Mouse (Mus musculus) forebrain, embryonic 16.5 days (tissue): ENCODE data around the gene Capza1. TPM values are rescaled to one million over a fixed set of nuclear protein-coding genes. Genes with fewer than 3 reads are reported as not detected.
A peak's percentile ranks its signal among the peaks of the same experiment; 100 is the strongest.

Experiments used
- ATAC-seq: fragments of 200-750 bp; cut with Nextera tagmentation; 2 replicates; pipeline ENCODE4 v1.8.0; 2017; ENCODE audit warnings: mild to moderate bottlenecking, moderate library complexity
- H3K27ac ChIP-seq: fragments of 300-500 bp; sonication (generic); 2 replicates; pipeline ENCODE4 v1.5.1; 2014; ENCODE audit warnings: low read length, control low read depth
- H3K27me3 ChIP-seq: fragments of 300-500 bp; sonication (generic); replicated peaks from 2 replicates; pipeline ENCODE4 v1.6.1; 2014; ENCODE audit warnings: low read length; ENCODE audit not compliant: control insufficient read depth, insufficient read depth
- H3K36me3 ChIP-seq: fragments of 300-500 bp; sonication (generic); 2 replicates; pipeline ENCODE4 v1.6.1; 2014; ENCODE audit not compliant: control insufficient read depth, insufficient read depth
- H3K4me1 ChIP-seq: fragments of 300-500 bp; sonication (generic); replicated peaks from 2 replicates; pipeline ENCODE4 v1.6.1; 2014; ENCODE audit warnings: low read length; ENCODE audit not compliant: control insufficient read depth, insufficient read depth
- H3K4me2 ChIP-seq: fragments of 300-500 bp; sonication (generic); 2 replicates; pipeline ENCODE4 v1.6.1; 2014; ENCODE audit warnings: mild to moderate bottlenecking, low read length, control low read depth
- H3K4me3 ChIP-seq: fragments of 300-500 bp; sonication (generic); replicated peaks from 2 replicates; pipeline ENCODE4 v1.5.1; 2014; ENCODE audit warnings: mild to moderate bottlenecking, low read length, control low read depth
- H3K9ac ChIP-seq: fragments of 300-500 bp; sonication (generic); replicated peaks from 2 replicates; pipeline ENCODE4 v1.6.1; 2014; ENCODE audit warnings: low read depth, low read length, control low read depth
- H3K9me3 ChIP-seq: fragments of 300-500 bp; sonication (generic); 2 replicates; pipeline ENCODE4 v1.6.1; 2016; ENCODE audit warnings: low read length; ENCODE audit not compliant: control insufficient read depth
- WGBS: fragments of 180-500 bp; shearing (Covaris S2); extraction: QIAGEN DNeasy Blood & Tissue Kit; methylation state at CpG from one replicate; pipeline ENCODE4 v1.1.7; 2014; 5-methylcytosine and 5-hydroxymethylcytosine counted together
- polyA plus RNA-seq: library from polyadenylated mRNA; unstranded; fragments of >200 nt; fragmentation: Nextera tagmentation; extraction: Ambion mirVana; gene quantifications from 2 replicates; pipeline ENCODE4 v1.2.1, GENCODE M21; 2015

Capza1 gene
- polyA plus RNA-seq, 1 experiment from 2014 or later: 169 TPM

GRCm38 (mm10) chr3:104865341-104865788, 1.1 kb upstream of the Capza1 start:
- H3K4me3 ChIP-seq: peak overlapping the region; percentile 76
- peak overlapping the region; percentile 80 for H3K4me2 ChIP-seq
- H3K9ac ChIP-seq: peak overlapping the region; percentile 90
- H3K4me1 ChIP-seq: peaks cover 33% of the 10 kb centered on the region
- H3K36me3 ChIP-seq: no peaks in the 10 kb centered on the region
- H3K27ac ChIP-seq: peak overlapping the region; percentile 92
- no peaks in the 10 kb centered on the region for H3K27me3 ChIP-seq
- WGBS: 1% methylated on average over 12 of the region's 12 CpGs
- ATAC-seq: peak; percentile 14
- no peaks in the 10 kb centered on the region for H3K9me3 ChIP-seq

- Histone ChIP-seq H3K27me3 (no peaks in the 10 kb centered on the region), H3K27ac (peak overlapping the region; percentile 92), H3K4me2 (peak overlapping the region; percentile 80), H3K9ac (peak overlapping the region; percentile 90), H3K4me1 (peaks cover 33% of the 10 kb centered on the region), H3K36me3 (no peaks in the 10 kb centered on the region), H3K9me3 (no peaks in the 10 kb centered on the region), H3K4me3 (peak overlapping the region; percentile 76)
- peak; percentile 92 for ATAC-seq
- WGBS: under 1% methylated on average over 48 of the region's 48 CpGs
Observed at GRCm38 (mm10) chr3:104864651-104865340, 491 bp upstream of the Capza1 start.

- Histone ChIP-seq H3K36me3 (no peaks in the 10 kb centered on the region), H3K4me3 (no peak overlapping the region), H3K4me1 (peaks cover 20% of the 10 kb centered on the region), H3K27ac (no peak overlapping the region), H3K9me3 (no peaks in the 10 kb centered on the region), H3K27me3 (no peaks in the 10 kb centered on the region), H3K9ac (no peak overlapping the region), H3K4me2 (no peak overlapping the region)
- 95% methylated on average over 1 of the region's 1 CpGs for WGBS
- no peak for ATAC-seq
Observed at GRCm38 (mm10) chr3:104858560-104858959, 5.7 kb downstream of the Capza1 start.

GRCm38 (mm10) chr3:104856106-104856505, 8.2 kb downstream of the Capza1 start:
- Histone ChIP-seq H3K4me2 (no peak overlapping the region), H3K9me3 (no peaks in the 10 kb centered on the region), H3K4me3 (no peak overlapping the region), H3K27me3 (no peaks in the 10 kb centered on the region), H3K36me3 (no peaks in the 10 kb centered on the region), H3K27ac (no peak overlapping the region), H3K9ac (no peak overlapping the region), H3K4me1 (peaks cover 2% of the 10 kb centered on the region)
- ATAC-seq: no peak
- WGBS: 90% methylated on average over 1 of the region's 1 CpGs

GRCm38 (mm10) chr3:104854866-104855265, 9.4 kb downstream of the Capza1 start:
- H3K27ac ChIP-seq: no peak overlapping the region
- H3K27me3 ChIP-seq: no peaks in the 10 kb centered on the region
- H3K4me2 ChIP-seq: no peak overlapping the region
- H3K9ac ChIP-seq: no peak overlapping the region
- ATAC-seq: no peak
- no peaks in the 10 kb centered on the region for H3K4me1 ChIP-seq
- H3K4me3 ChIP-seq: no peak overlapping the region
- H3K9me3 ChIP-seq: no peaks in the 10 kb centered on the region
- no peaks in the 10 kb centered on the region for H3K36me3 ChIP-seq

- Histone ChIP-seq H3K4me3 (no peak overlapping the region), H3K4me1 (no peaks in the 10 kb centered on the region), H3K9ac (no peak overlapping the region), H3K4me2 (no peak overlapping the region), H3K27me3 (no peaks in the 10 kb centered on the region), H3K9me3 (no peaks in the 10 kb centered on the region), H3K36me3 (no peaks in the 10 kb centered on the region), H3K27ac (no peak overlapping the region)
- ATAC-seq: no peak
- 96% methylated on average over 1 of the region's 1 CpGs for WGBS
Observed at GRCm38 (mm10) chr3:104854465-104854864, 9.8 kb downstream of the Capza1 start.

GRCm38 (mm10) chr3:104846601-104847000, 17.7 kb downstream of the Capza1 start:
- H3K4me1 ChIP-seq: no peaks in the 10 kb centered on the region
- H3K9me3 ChIP-seq: no peaks in the 10 kb centered on the region
- no peaks in the 10 kb centered on the region for H3K27me3 ChIP-seq
- H3K27ac ChIP-seq: no peak overlapping the region
- no peak for ATAC-seq
- H3K4me3 ChIP-seq: no peak overlapping the region
- no peak overlapping the region for H3K4me2 ChIP-seq
- WGBS: 96% methylated on average over 4 of the region's 4 CpGs
- H3K36me3 ChIP-seq: peaks cover 7% of the 10 kb centered on the region
- no peak overlapping the region for H3K9ac ChIP-seq

- Histone ChIP-seq H3K27ac (no peak overlapping the region), H3K4me3 (no peak overlapping the region), H3K36me3 (peaks cover 13% of the 10 kb centered on the region), H3K9me3 (no peaks in the 10 kb centered on the region), H3K4me1 (no peaks in the 10 kb centered on the region), H3K4me2 (no peak overlapping the region), H3K9ac (no peak overlapping the region), H3K27me3 (no peaks in the 10 kb centered on the region)
- WGBS: 98% methylated on average over 5 of the region's 5 CpGs
- ATAC-seq: no peak
Observed at GRCm38 (mm10) chr3:104841049-104841448, 23.3 kb downstream of the Capza1 start.

- H3K4me2 ChIP-seq: no peak overlapping the region
- H3K4me3 ChIP-seq: no peak overlapping the region
- H3K27ac ChIP-seq: no peak overlapping the region
- ATAC-seq: no peak
- no peak overlapping the region for H3K9ac ChIP-seq
- H3K9me3 ChIP-seq: no peaks in the 10 kb centered on the region
- 98% methylated on average over 3 of the region's 3 CpGs for WGBS
- no peaks in the 10 kb centered on the region for H3K4me1 ChIP-seq
- peaks cover 19% of the 10 kb centered on the region for H3K36me3 ChIP-seq
- no peaks in the 10 kb centered on the region for H3K27me3 ChIP-seq
Observed at GRCm38 (mm10) chr3:104835797-104836196, 28.5 kb downstream of the Capza1 start.

- Histone ChIP-seq H3K4me2 (no peak overlapping the region), H3K9me3 (no peaks in the 10 kb centered on the region), H3K4me1 (peaks cover 8% of the 10 kb centered on the region), H3K9ac (no peak overlapping the region), H3K4me3 (no peak overlapping the region), H3K36me3 (peaks cover 2% of the 10 kb centered on the region; the same call in 1 of the 2 replicates), H3K27me3 (no peaks in the 10 kb centered on the region), H3K27ac (no peak overlapping the region)
- ATAC-seq: no peak
- 93% methylated on average over 3 of the region's 3 CpGs for WGBS
Observed at GRCm38 (mm10) chr3:104822413-104822812, 41.9 kb downstream of the Capza1 start.
